Mouse (Mus musculus) ZHBTc4 (cell line): ENCODE results near the gene Atp6v0a4.

ENCODE experiments used
- DNase-seq: peaks from one replicate; pipeline ENCODE4 v3.0.0-alpha.2; 2011; ENCODE audit warnings: low read depth, low spot score

The Atp6v0a4 gene

GRCm38 (mm10) chr6:38073592-38073991 is 50.8 kb downstream of the Atp6v0a4 start:
- peak; percentile 51 for DNase-seq

GRCm38 (mm10) chr6:38072137-38072796 is 52.1 kb downstream of the Atp6v0a4 start:
- DNase-seq = no peak

GRCm38 (mm10) chr6:38071256-38071655 is 53.1 kb downstream of the Atp6v0a4 start:
- no peak for DNase-seq

- DNase-seq = peak; percentile 88
Observed at GRCm38 (mm10) chr6:38066215-38066614, 58.2 kb downstream of the Atp6v0a4 start.

- DNase-seq = no peak
Observed at GRCm38 (mm10) chr6:38065501-38066122, 58.8 kb downstream of the Atp6v0a4 start.

GRCm38 (mm10) chr6:38065122-38065500 is 59.3 kb downstream of the Atp6v0a4 start:
- no peak for DNase-seq

GRCm38 (mm10) chr6:38064621-38065020 is 59.8 kb downstream of the Atp6v0a4 start:
- no peak for DNase-seq

- peak; percentile 64 for DNase-seq
Observed at GRCm38 (mm10) chr6:38058805-38059204, 65.6 kb downstream of the Atp6v0a4 start.

GRCm38 (mm10) chr6:38055471-38056330 is 68.7 kb downstream of the Atp6v0a4 start:
- peak; percentile 76 for DNase-seq

GRCm38 (mm10) chr6:38049601-38050000 is 74.8 kb downstream of the Atp6v0a4 start:
- DNase-seq = peak; percentile 43

- peak; percentile 27 for DNase-seq
Observed at GRCm38 (mm10) chr6:38048800-38049561, 75.4 kb downstream of the Atp6v0a4 start.

GRCm38 (mm10) chr6:38048003-38048402 is 76.4 kb downstream of the Atp6v0a4 start:
- DNase-seq = no peak

- DNase-seq = no peak
Observed at GRCm38 (mm10) chr6:38046838-38047237, 77.5 kb downstream of the Atp6v0a4 start, which contains the start of gene Svopl. Gene Svopl (minus strand): TSS chr6:38046996.

- DNase-seq = no peak
Observed at GRCm38 (mm10) chr6:38032801-38033566, 91.4 kb downstream of the Atp6v0a4 start.

GRCm38 (mm10) chr6:38031924-38032540 is 92.4 kb downstream of the Atp6v0a4 start:
- no peak for DNase-seq

GRCm38 (mm10) chr6:38028205-38028604 is 96.2 kb downstream of the Atp6v0a4 start:
- no peak for DNase-seq

- DNase-seq = peak; percentile 16
Observed at GRCm38 (mm10) chr6:38027771-38028170, 96.6 kb downstream of the Atp6v0a4 start.

GRCm38 (mm10) chr6:38023284-38023683 is 101.1 kb downstream of the Atp6v0a4 start:
- no peak for DNase-seq

GRCm38 (mm10) chr6:38021406-38021805 is 103.0 kb downstream of the Atp6v0a4 start:
- no peak for DNase-seq

GRCm38 (mm10) chr6:38012829-38013228 is 111.6 kb downstream of the Atp6v0a4 start:
- DNase-seq = no peak
